Mouse (Mus musculus) thymus, postnatal 10 days (tissue): ENCODE measurements around the gene Zmiz1.

Experiments used
- DNase-seq, 2 experiments: peaks; one replicate each; pipeline ENCODE4 v3.0.0; 2021; ENCODE audit warnings: low spot score in 2 of 2

Gene Zmiz1

GRCm38 (mm10) chr14:25456666-25457433 lies 2.1 kb upstream of the Zmiz1 start:
- no peak for DNase-seq

DNA sequence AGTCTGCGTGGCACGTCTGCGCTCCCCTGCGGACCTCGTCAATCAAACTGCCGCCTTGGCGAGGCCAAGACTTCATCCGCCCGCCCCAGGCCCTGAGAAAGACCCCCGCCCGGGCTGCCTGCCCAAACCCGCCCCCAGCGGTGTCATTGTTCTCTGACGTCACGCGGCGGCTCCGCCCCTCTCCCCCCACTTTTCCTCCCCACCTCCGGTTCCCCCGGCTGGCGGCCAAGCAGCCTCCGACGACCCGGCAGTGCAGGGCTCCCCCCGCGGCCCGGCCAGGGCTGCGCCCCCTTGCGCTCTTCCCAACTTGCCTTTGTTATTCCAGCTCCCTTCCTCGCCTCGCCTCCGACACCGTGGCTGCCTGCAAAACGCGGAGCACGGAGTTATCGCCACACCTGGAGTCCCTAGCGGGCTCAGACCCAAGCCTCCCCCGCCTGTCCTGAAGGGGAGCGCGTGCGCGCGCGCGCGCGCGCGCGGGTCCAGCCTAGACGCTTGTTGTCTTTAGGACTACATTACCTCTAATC lies 1.5 kb upstream of the Zmiz1 start:
- DNase-seq = peak; percentile 91

GRCm38 (mm10) chr14:25458111-25459015 lies 622 bp upstream of the Zmiz1 start:
- peak; percentile 34 to 38 for DNase-seq

- DNase-seq = peak; percentile 69 to 77
Measured at GRCm38 (mm10) chr14:25459394-25459997, 511 bp downstream of the Zmiz1 start.

GRCm38 (mm10) chr14:25459998-25460800 lies 1.2 kb downstream of the Zmiz1 start:
- DNase-seq = peak; percentile 52 to 59

DNA sequence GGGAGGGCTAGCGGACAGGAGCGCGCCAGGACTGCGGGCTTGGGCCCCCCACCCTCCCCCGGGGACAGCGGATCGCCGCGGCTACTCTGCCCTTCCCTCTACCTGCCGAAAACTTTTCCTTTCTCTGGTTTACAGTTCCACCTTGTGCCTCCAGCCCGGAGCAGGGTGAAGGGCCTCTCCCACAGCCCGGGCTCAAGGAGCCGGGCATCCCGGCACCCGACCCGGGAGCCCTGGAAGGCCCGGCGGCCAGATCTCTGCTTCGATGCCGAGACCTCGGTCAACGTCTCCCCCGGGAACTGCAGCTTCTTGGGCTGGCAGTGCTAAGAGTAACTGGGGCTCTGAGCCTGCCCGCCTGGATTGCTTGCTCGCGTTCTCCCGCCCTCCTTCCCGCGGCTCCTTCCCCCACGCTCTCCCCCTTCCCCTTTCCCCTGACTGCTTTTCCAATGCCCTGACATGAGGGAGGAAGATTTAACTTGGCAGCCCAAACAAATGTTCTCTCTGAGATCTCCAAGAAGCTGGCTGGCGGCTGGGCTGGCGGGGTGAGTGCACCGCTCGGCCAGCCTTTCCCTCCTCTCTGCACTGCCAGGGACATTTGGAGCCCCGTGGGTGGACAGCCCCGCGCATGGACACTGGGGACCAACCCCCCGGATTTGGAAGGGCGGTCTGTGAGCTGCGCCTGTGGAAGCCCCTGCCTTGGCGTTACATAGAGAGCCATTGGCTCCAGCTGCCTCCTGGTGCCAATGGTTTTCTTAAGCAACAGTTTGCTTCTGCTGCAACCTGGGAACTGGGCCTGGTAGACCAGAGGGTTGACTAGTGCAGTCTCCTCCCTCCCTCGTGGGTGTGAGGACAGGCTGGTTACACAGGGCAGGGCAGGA lies 2.1 kb downstream of the Zmiz1 start:
- peak; percentile 36 to 49 for DNase-seq

DNA sequence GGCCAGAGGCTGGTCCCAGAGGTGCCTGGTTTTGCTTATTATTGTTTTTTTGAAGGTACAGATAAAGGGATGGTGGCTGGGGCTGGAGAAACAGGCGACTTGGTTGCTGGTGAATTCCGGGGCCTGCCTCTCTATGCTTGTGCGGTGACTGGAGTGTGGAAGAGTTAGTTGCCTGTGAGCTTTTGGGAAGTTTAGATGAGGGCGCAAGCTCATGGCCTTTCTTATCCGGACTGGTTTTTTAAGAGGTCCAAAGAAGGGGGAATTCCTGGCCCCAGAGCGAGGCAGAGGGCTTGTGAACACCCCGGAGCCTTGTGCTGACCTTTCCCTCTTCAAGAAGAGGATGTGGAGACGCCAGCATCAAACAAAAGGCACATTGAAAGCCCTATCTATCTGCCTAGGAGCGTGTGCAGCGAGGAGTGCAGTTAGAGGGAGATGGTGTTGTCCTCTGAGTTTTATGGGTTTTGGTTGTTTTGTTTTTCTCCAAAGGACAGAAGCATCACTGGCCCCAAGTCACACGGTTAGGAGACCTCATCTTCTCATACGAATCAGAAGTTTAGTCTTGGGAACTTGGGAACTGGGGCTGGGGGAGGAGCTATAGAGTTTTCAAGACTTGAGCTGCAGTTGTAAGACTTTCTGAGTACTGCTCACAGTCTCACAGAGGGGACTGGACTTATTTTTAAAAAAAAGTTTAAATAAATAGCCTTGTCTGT lies 2.8 kb downstream of the Zmiz1 start:
- no peak for DNase-seq

- no peak for DNase-seq
Measured at GRCm38 (mm10) chr14:25462975-25463374, 4.0 kb downstream of the Zmiz1 start.

DNA sequence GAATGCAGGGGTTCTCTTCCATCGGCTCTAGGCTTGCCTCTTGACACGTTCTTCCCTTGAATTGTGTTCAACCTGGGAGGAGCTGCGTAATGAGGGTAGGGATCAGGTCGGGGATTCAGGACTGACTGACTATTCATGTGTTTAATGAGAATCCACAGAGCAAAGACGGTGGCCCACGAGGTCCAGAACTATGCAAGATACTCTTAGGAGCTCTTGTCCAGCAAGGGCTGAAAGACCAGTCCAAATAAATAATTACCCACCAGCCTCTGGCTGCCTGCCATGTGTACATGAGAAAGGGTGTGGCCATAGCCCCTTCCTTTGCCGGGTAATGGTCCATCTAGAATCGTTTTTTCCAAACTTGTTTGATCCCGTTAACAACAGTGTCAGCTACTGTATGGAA lies 4.9 kb downstream of the Zmiz1 start:
- DNase-seq = no peak

GRCm38 (mm10) chr14:25464611-25465307 lies 5.8 kb downstream of the Zmiz1 start:
- DNase-seq = no peak

- DNase-seq = no peak
Measured at GRCm38 (mm10) chr14:25466361-25466760, 7.4 kb downstream of the Zmiz1 start.

DNA sequence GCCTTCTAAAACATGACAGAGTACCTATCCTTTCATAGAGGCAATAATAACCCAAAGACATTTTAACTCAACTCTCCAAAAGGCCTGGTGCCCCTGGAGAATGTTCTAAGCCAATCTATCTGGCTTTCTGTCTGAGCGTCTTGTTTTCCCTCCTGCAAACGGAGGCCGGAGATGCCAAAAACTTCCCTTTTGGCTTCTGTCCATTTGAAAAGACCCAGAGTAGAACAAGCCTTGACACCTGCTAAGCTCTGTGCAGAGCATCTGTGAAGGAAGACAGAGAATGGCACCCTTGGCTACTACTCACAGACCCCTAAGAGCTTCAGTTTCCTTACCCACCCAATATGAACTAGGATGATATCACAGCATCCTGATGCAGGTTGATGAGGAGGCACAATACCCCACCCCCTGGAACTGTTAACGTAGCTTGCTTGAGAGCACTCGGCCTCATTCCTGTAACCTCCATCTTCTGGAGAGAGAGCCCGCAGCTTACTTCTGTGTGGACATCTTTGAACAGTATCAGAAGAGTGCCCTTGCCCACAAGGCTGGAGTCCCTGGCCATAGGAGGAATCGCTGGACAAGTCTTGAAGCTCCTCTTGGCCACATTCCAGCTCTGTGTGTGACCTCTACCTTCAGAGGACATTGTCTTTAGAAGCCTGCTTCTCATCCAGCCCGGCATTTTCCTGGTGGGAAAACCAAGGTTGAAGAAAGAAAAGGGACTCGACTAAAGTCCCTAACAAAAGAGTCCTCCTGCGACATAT lies 9.1 kb downstream of the Zmiz1 start:
- DNase-seq = no peak

DNA sequence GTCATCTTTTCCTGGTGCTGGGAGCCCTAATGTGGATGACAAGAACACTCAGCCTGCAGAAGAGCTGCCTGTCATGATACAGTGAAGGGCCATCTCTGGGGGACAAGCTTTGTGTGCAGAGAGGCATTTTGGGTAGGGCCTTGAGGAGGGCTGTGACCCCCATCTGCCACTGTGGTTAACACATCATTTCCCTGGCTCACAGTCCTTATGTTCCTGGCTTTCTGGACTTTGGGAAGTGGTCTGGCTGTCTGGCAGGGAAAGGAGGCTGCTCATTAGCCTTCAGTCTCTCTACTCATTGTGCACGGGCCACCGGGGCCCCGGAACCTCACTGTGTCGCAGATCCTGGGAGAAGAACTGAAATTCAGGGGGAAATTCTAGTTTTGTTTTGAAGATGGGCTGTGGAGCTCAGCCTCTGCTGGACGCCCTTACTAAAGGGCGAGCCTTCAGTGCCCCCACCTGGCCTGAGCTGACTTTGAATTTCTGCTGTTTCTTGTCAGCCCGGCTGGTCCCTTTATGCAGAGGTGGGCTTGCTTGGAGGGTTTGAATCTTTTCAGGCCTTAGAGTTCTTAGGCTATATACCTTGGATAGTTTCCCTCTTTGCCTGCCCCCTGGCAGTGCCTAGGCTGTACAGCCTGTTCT lies 10.0 kb downstream of the Zmiz1 start:
- DNase-seq = no peak

GRCm38 (mm10) chr14:25470224-25470805 lies 11.3 kb downstream of the Zmiz1 start:
- no peak for DNase-seq

DNA sequence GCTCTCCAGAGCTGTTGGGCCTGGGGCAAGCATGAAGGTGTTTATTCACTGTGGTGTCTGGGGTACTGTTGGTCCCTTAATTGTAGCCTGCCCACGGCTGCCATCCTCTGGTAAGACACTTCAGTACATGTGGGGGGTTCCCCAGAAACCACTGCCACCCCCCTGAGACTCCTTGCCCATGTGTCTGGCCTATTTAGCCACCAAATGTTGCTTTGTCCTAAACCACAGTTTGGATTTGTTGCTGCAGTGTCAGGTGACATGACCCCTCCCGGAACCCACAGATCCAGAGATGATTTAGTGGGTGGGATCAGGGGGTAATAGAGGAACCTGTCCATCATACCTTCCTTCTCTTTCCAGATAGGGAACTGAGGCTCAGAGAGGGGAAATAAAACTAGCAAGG lies 12.1 kb downstream of the Zmiz1 start:
- DNase-seq = no peak

DNA sequence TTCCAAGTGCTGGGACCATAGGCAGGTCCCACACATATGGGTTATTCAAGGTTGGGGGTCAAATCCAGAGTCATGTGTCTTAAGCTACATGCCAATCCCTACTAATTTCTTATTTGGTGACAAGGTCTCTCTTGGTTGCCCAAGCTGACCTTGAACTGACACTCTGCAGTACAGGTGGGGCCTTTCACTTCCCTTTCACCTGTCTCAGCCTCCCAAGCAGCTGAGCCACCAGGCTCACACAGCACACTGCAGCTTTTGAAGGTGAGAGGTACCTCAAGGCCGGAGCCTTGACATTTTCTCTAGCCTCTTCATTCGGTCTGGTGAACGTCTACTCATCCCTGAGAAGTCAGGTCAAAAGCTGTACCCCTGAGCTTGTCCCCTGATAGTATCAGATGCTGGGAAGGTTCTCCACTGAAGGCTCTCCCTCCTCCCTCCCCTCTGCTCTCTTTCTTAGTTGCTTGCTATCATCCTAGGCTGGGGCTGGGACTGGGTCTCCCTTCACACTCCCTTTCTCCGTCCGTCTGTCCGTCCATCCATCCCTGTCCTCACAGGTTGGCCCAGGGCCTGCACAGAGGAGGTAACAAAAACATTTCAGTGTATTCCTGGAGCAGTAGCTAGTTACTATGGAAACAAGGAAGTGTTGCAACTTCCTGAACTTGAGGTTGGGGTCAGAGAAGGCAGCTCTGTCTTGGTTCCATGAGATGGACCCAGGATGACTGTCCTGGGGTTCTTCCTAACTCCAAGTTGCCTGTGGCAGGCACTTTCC lies 13.3 kb downstream of the Zmiz1 start:
- DNase-seq = no peak
